ENCODE assay signal across 23 mouse cellular contexts in genomic region chr7:94045428-94045827, GRCm38 (mm10).
DNase-seq lines count a peak whose midpoint lies in the region; ATAC-seq lines count a peak whose summit lies in the region.
"Had no signal": no experiment of that assay in that cellular context is flagged by ENCODE, and none has a peak within 500 bp of the region (broad histone marks: within the 10 kb centered on the region; RNA-seq: fewer than 3 reads in every experiment).

No protein-coding gene starts in this region.

- no peaks in the 10 kb centered on the region; the same call in 1 of the 2 replicates for H3K4me1 ChIP-seq in hindbrain, embryonic 14.5 days (replicated peaks; ENCODE audit: control insufficient read depth, insufficient read depth, low read length)
- H3K4me1 ChIP-seq in hindbrain, embryonic 16.5 days (ENCODE audit: control insufficient read depth, insufficient read depth, low read depth, low read length): no peaks in the 10 kb centered on the region

- peak; percentile 62; the same call in 1 of the 2 replicates for ATAC-seq in frontal cortex, adult (ENCODE audit: low TSS enrichment)
- ATAC-seq in hindbrain, embryonic 14.5 days (ENCODE audit: low FRiP score): no peak
- ATAC-seq in hindbrain, embryonic 16.5 days: no peak
- ATAC-seq: activated CD4-positive, CD25-positive, alpha-beta regulatory T cell, adult 4 months; CD4-positive, CD25-positive, alpha-beta regulatory T cell, adult 4 months had no signal

- H3K9me3 ChIP-seq in hindbrain, embryonic 14.5 days (ENCODE audit: control insufficient read depth, low read length): no peaks in the 10 kb centered on the region
- no peaks in the 10 kb centered on the region for H3K9me3 ChIP-seq in hindbrain, embryonic 16.5 days (ENCODE audit: control insufficient read depth, low read length)

- H3K4me3 ChIP-seq in hindbrain, embryonic 14.5 days (replicated peaks; ENCODE audit: low read length): no peak overlapping the region
- H3K4me3 ChIP-seq in hindbrain, embryonic 16.5 days (ENCODE audit: low read length): no peak overlapping the region

- H3K4me2 ChIP-seq in hindbrain, embryonic 14.5 days (replicated peaks): 0 out of 2 replicates have a peak overlapping the region, but pooled peaks have one; percentile 0
- H3K4me2 ChIP-seq in hindbrain, embryonic 16.5 days (ENCODE audit: low read length): no peak overlapping the region

- no peak overlapping the region for H3K9ac ChIP-seq in hindbrain, embryonic 14.5 days
- no peak overlapping the region for H3K9ac ChIP-seq in hindbrain, embryonic 16.5 days (ENCODE audit: low read depth, low read length)

- no peak for DNase-seq in frontal cortex, postnatal 25 days (ENCODE audit: low spot score in 2 of 2)
- DNase-seq in hindbrain, embryonic 14.5 days (ENCODE audit: low spot score): no peak
- DNase-seq in right cerebral cortex, adult 18-20 months: peak; percentile 2
- no peak for DNase-seq in right cerebral cortex, postnatal 14 days
- peak; percentile 34 for DNase-seq in brain, adult 2 months (ENCODE audit: low read depth, low spot score)
- DNase-seq in MN1 (ENCODE audit: low spot score): no peak
- DNase-seq: adrenal gland, adult 2 months; adrenal gland, adult 8-10 months; adrenal gland, postnatal 10 days; adrenal gland, postnatal 14 days; adrenal gland, postnatal 25 days; adrenal gland, postnatal 36 days; B cell, adult 2 months; cerebellum, adult 11 months; cerebellum, adult 11-12 months; cerebellum, adult 18-20 months had no signal

- H3K36me3 ChIP-seq in hindbrain, embryonic 14.5 days (replicated peaks; ENCODE audit: control insufficient read depth, insufficient read depth): no peaks in the 10 kb centered on the region
- no peaks in the 10 kb centered on the region for H3K36me3 ChIP-seq in hindbrain, embryonic 16.5 days (ENCODE audit: control insufficient read depth, insufficient read depth, low read length)
- H3K36me3 ChIP-seq: G1E had no signal

- WGBS in hindbrain, embryonic 14.5 days: 46% methylated on average over 2 of the region's 2 CpGs
- 54% methylated on average over 2 of the region's 2 CpGs for WGBS in hindbrain, embryonic 16.5 days

- H3K27ac ChIP-seq in hindbrain, embryonic 14.5 days: no peak overlapping the region
- H3K27ac ChIP-seq in hindbrain, embryonic 16.5 days (ENCODE audit: low read depth, low read length): no peak overlapping the region

- H3K27me3 ChIP-seq in hindbrain, embryonic 14.5 days (ENCODE audit: control insufficient read depth, insufficient read depth, low read length): 0 out of 2 replicates have a peak, but pooled peaks cover 3% of the 10 kb centered on the region
- no peaks in the 10 kb centered on the region for H3K27me3 ChIP-seq in hindbrain, embryonic 16.5 days (replicated peaks; ENCODE audit: control insufficient read depth, insufficient read depth, low read length)
- H3K27me3 ChIP-seq: CH12.LX, Patski had no signal

Comparison
In these comparisons a context has a peak if more than half of its experiments do, and no peak if none do; other contexts are left out.
1. DNase-seq: peak in right cerebral cortex, adult 18-20 months (single experiment) and brain, adult 2 months (single experiment); none in frontal cortex, postnatal 25 days (0 of 2), hindbrain, embryonic 14.5 days (single experiment), right cerebral cortex, postnatal 14 days (single experiment) and MN1 (single experiment).